Mouse (Mus musculus): ENCODE results near the gene Cnbp. TPM values are rescaled to one million over a fixed set of nuclear protein-coding genes. Genes with fewer than 3 reads are reported as not detected.

Cnbp gene
- polyA plus RNA-seq, 1 experiment from 2014 or later, result 747 TPM

GRCm38 (mm10) chr6:87795385-87796150 is 55.3 kb downstream of the Cnbp start:
- H3K27ac ChIP-seq (replicated peaks in 1 of 2; ENCODE audit: control insufficient read depth in 1 of 2, insufficient read depth in 1 of 2, low read depth in 2 of 2, low read length in 2 of 2), result no peak overlapping the region
- H3K4me1 ChIP-seq (ENCODE audit: control insufficient read depth in 2 of 2, insufficient read depth in 2 of 2, low read length in 2 of 2), result peaks cover 5% of the 10 kb centered on the region in 2 experiments; a peak in 2 of 4 replicates
- no peak overlapping the region for H3K4me2 ChIP-seq (ENCODE audit: low read length)
- ATAC-seq (ENCODE audit: insufficient number of reproducible peaks, insufficient read depth, low FRiP score, low read depth), result no peak
- H3K4me3 ChIP-seq (ENCODE audit: control insufficient read depth in 1 of 2, insufficient read depth in 1 of 2, low read depth in 1 of 2, low read length in 2 of 2), result no peak overlapping the region
- H3K36me3 ChIP-seq (ENCODE audit: control insufficient read depth, insufficient read depth, low read length), result peaks cover 12% of the 10 kb centered on the region
- no peaks in the 10 kb centered on the region for H3K27me3 ChIP-seq (ENCODE audit: control insufficient read depth, insufficient read depth, low read length)
- H3K9ac ChIP-seq (ENCODE audit: low read length), result no peak overlapping the region
- WGBS, result 56% methylated on average over 6 of the region's 6 CpGs
- H3K9me3 ChIP-seq (ENCODE audit: control insufficient read depth, low read length), result no peaks in the 10 kb centered on the region

GRCm38 (mm10) chr6:87793821-87794510 is 56.9 kb downstream of the Cnbp start:
- no peak overlapping the region for H3K4me2 ChIP-seq (ENCODE audit: low read length)
- WGBS, result 90% methylated on average over 10 of the region's 10 CpGs
- H3K4me3 ChIP-seq (ENCODE audit: control insufficient read depth in 1 of 2, insufficient read depth in 1 of 2, low read depth in 1 of 2, low read length in 2 of 2), result no peak overlapping the region
- no peak overlapping the region for H3K9ac ChIP-seq (ENCODE audit: low read length)
- H3K9me3 ChIP-seq (ENCODE audit: control insufficient read depth, low read length), result no peaks in the 10 kb centered on the region
- no peak overlapping the region for H3K27ac ChIP-seq (replicated peaks in 1 of 2; ENCODE audit: control insufficient read depth in 1 of 2, insufficient read depth in 1 of 2, low read depth in 2 of 2, low read length in 2 of 2)
- H3K36me3 ChIP-seq (ENCODE audit: control insufficient read depth, insufficient read depth, low read length), result peaks cover 12% of the 10 kb centered on the region
- H3K4me1 ChIP-seq (ENCODE audit: control insufficient read depth in 2 of 2, insufficient read depth in 2 of 2, low read length in 2 of 2), result peaks cover 16 to 17% of the 10 kb centered on the region in 2 experiments
- H3K27me3 ChIP-seq (ENCODE audit: control insufficient read depth, insufficient read depth, low read length), result no peaks in the 10 kb centered on the region
- no peak for ATAC-seq (ENCODE audit: insufficient number of reproducible peaks, insufficient read depth, low FRiP score, low read depth)

Other genes starting within 250 kb of the Cnbp start
- gene Aplf, start 178.9 kb downstream of the Cnbp start, polyA plus RNA-seq (2014; fragmentation: Nextera tagmentation; extraction: Ambion mirVana), result 8.4 and 8.7 TPM in 2 replicates
- 0.44 and 0.76 TPM in 2 replicates for gene Efcc1, start 120.2 kb downstream of the Cnbp start, polyA plus RNA-seq (2014; fragmentation: Nextera tagmentation; extraction: Ambion mirVana)
- gene Gp9, start 73.0 kb downstream of the Cnbp start, polyA plus RNA-seq (2014; fragmentation: Nextera tagmentation; extraction: Ambion mirVana), result 3.4 TPM in 2 replicates
- gene Rab43, start 38.9 kb downstream of the Cnbp start, polyA plus RNA-seq (2014; fragmentation: Nextera tagmentation; extraction: Ambion mirVana), result 8.0 and 8.4 TPM in 2 replicates
- gene Gm45140, start 15.3 kb downstream of the Cnbp start, polyA plus RNA-seq (2014; fragmentation: Nextera tagmentation; extraction: Ambion mirVana), result 1.4 and 1.6 TPM in 2 replicates
- 16.5 and 20.0 TPM in 2 replicates for gene Isy1, start 12.3 kb downstream of the Cnbp start, polyA plus RNA-seq (2014; fragmentation: Nextera tagmentation; extraction: Ambion mirVana)
- gene Copg1, start 36.7 kb upstream of the Cnbp start, polyA plus RNA-seq (2014; fragmentation: Nextera tagmentation; extraction: Ambion mirVana), result 121 and 125 TPM in 2 replicates
- 23.0 and 24.5 TPM in 2 replicates for gene Hmces, start 62.8 kb upstream of the Cnbp start, polyA plus RNA-seq (2014; fragmentation: Nextera tagmentation; extraction: Ambion mirVana)
- gene H1fx, start 130.5 kb upstream of the Cnbp start, polyA plus RNA-seq (2014; fragmentation: Nextera tagmentation; extraction: Ambion mirVana), result 22.0 and 33.0 TPM in 2 replicates
- 234 and 241 TPM in 2 replicates for gene Rab7, start 194.2 kb upstream of the Cnbp start, polyA plus RNA-seq (2014; fragmentation: Nextera tagmentation; extraction: Ambion mirVana)
- 179 and 180 TPM in 2 replicates for gene Rpn1, start 233.4 kb upstream of the Cnbp start, polyA plus RNA-seq (2014; fragmentation: Nextera tagmentation; extraction: Ambion mirVana)